Mouse (Mus musculus): ENCODE results near the gene Bcorl1. TPM values are rescaled to one million over a fixed set of nuclear protein-coding genes. Genes with fewer than 3 reads are reported as not detected.

The Bcorl1 gene
- polyA plus RNA-seq, 1 experiment: 3.7 TPM

GRCm38 (mm10) chrX:48418417-48418816 is 77.3 kb downstream of the Bcorl1 start:
- Histone ChIP-seq H3K4me3 (ENCODE audit: insufficient read depth, poor library complexity, severe bottlenecking) (no peak overlapping the region), H3K36me3 (ENCODE audit: control insufficient read depth, insufficient read depth) (peaks cover 37% of the 10 kb centered on the region), H3K79me3 (ENCODE audit: low read depth) (peaks cover 2% of the 10 kb centered on the region), H3K79me2 (ENCODE audit: control insufficient read depth, insufficient read depth) (peaks cover 11% of the 10 kb centered on the region), H3ac (ENCODE audit: control insufficient read depth, insufficient read length, low read depth) (no peak overlapping the region), H3K27me3 (ENCODE audit: control insufficient read depth, insufficient read depth, insufficient read length) (no peaks in the 10 kb centered on the region)
- TF ChIP-seq USF1 (IDR thresholded peaks at IDR 0.05; ENCODE audit: low read depth) (no peak), CTCF (IDR thresholded peaks at IDR 0.05; ENCODE audit: control insufficient read depth, insufficient read depth, insufficient read length) (no peak), MYOD1 (IDR thresholded peaks at IDR 0.05; ENCODE audit: control insufficient read depth, insufficient read length, low read depth) (no peak), MYOG (IDR thresholded peaks at IDR 0.05; ENCODE audit: control insufficient read depth, extremely low read depth, insufficient read length) (no peak), MAX (IDR thresholded peaks at IDR 0.05) (no peak), CEBPB (IDR thresholded peaks at IDR 0.05; ENCODE audit: low read depth) (no peak), FOSL1 (IDR thresholded peaks at IDR 0.05; ENCODE audit: insufficient read depth, low read length, poor library complexity, severe bottlenecking) (no peak)

- Histone ChIP-seq H3K79me2 (ENCODE audit: control insufficient read depth, insufficient read depth) (peaks cover 50% of the 10 kb centered on the region), H3ac (ENCODE audit: control insufficient read depth, insufficient read length, low read depth) (no peak overlapping the region), H3K27me3 (ENCODE audit: control insufficient read depth, insufficient read depth, insufficient read length) (no peaks in the 10 kb centered on the region), H3K4me3 (ENCODE audit: insufficient read depth, poor library complexity, severe bottlenecking) (no peak overlapping the region), H3K79me3 (ENCODE audit: low read depth) (peaks cover 10% of the 10 kb centered on the region), H3K36me3 (ENCODE audit: control insufficient read depth, insufficient read depth) (peaks cover 10% of the 10 kb centered on the region)
- TF ChIP-seq CTCF (IDR thresholded peaks at IDR 0.05; ENCODE audit: control insufficient read depth, insufficient read depth, insufficient read length): peak; percentile 17
- no peak for TF ChIP-seq MYOG (IDR thresholded peaks at IDR 0.05; ENCODE audit: control insufficient read depth, extremely low read depth, insufficient read length)
Measured at GRCm38 (mm10) chrX:48422986-48423385, 81.8 kb downstream of the Bcorl1 start.

GRCm38 (mm10) chrX:48423671-48424070 is 82.5 kb downstream of the Bcorl1 start:
- Histone ChIP-seq H3ac (ENCODE audit: control insufficient read depth, insufficient read length, low read depth) (no peak overlapping the region), H3K36me3 (ENCODE audit: control insufficient read depth, insufficient read depth) (peaks cover 3% of the 10 kb centered on the region), H3K79me2 (ENCODE audit: control insufficient read depth, insufficient read depth) (peaks cover 56% of the 10 kb centered on the region), H3K4me3 (ENCODE audit: insufficient read depth, poor library complexity, severe bottlenecking) (no peak overlapping the region), H3K27me3 (ENCODE audit: control insufficient read depth, insufficient read depth, insufficient read length) (no peaks in the 10 kb centered on the region), H3K79me3 (ENCODE audit: low read depth) (peaks cover 11% of the 10 kb centered on the region)
- TF ChIP-seq MYOD1 (IDR thresholded peaks at IDR 0.05; ENCODE audit: control insufficient read depth, insufficient read length, low read depth): no peak
- TF ChIP-seq USF1 (IDR thresholded peaks at IDR 0.05; ENCODE audit: low read depth): no peak
- TF ChIP-seq FOSL1 (IDR thresholded peaks at IDR 0.05; ENCODE audit: insufficient read depth, low read length, poor library complexity, severe bottlenecking): no peak
- TF ChIP-seq CEBPB (IDR thresholded peaks at IDR 0.05; ENCODE audit: low read depth): no peak
- TF ChIP-seq MAX (IDR thresholded peaks at IDR 0.05): no peak
- no peak for TF ChIP-seq MYOG (IDR thresholded peaks at IDR 0.05; ENCODE audit: control insufficient read depth, extremely low read depth, insufficient read length)
- TF ChIP-seq CTCF (IDR thresholded peaks at IDR 0.05; ENCODE audit: control insufficient read depth, insufficient read depth, insufficient read length): no peak

- H3K79me2 ChIP-seq (ENCODE audit: control insufficient read depth, insufficient read depth): peaks cover 62% of the 10 kb centered on the region
- no peak overlapping the region for H3ac ChIP-seq (ENCODE audit: control insufficient read depth, insufficient read length, low read depth)
- no peaks in the 10 kb centered on the region for H3K36me3 ChIP-seq (ENCODE audit: control insufficient read depth, insufficient read depth)
- TF ChIP-seq MYOG (IDR thresholded peaks at IDR 0.05; ENCODE audit: control insufficient read depth, extremely low read depth, insufficient read length) (no peak), USF1 (IDR thresholded peaks at IDR 0.05; ENCODE audit: low read depth) (no peak), CEBPB (IDR thresholded peaks at IDR 0.05; ENCODE audit: low read depth) (no peak), FOSL1 (IDR thresholded peaks at IDR 0.05; ENCODE audit: insufficient read depth, low read length, poor library complexity, severe bottlenecking) (no peak), MYOD1 (IDR thresholded peaks at IDR 0.05; ENCODE audit: control insufficient read depth, insufficient read length, low read depth) (no peak), CTCF (IDR thresholded peaks at IDR 0.05; ENCODE audit: control insufficient read depth, insufficient read depth, insufficient read length) (no peak), MAX (IDR thresholded peaks at IDR 0.05) (no peak)
- H3K4me3 ChIP-seq (ENCODE audit: insufficient read depth, poor library complexity, severe bottlenecking): no peak overlapping the region
- H3K27me3 ChIP-seq (ENCODE audit: control insufficient read depth, insufficient read depth, insufficient read length): no peaks in the 10 kb centered on the region
- H3K79me3 ChIP-seq (ENCODE audit: low read depth): peaks cover 11% of the 10 kb centered on the region
Measured at GRCm38 (mm10) chrX:48424583-48424982, 83.4 kb downstream of the Bcorl1 start.

GRCm38 (mm10) chrX:48425280-48425679 is 84.1 kb downstream of the Bcorl1 start:
- Histone ChIP-seq H3K79me2 (ENCODE audit: control insufficient read depth, insufficient read depth) (peaks cover 69% of the 10 kb centered on the region), H3K4me3 (ENCODE audit: insufficient read depth, poor library complexity, severe bottlenecking) (no peak overlapping the region), H3K79me3 (ENCODE audit: low read depth) (peaks cover 16% of the 10 kb centered on the region), H3K36me3 (ENCODE audit: control insufficient read depth, insufficient read depth) (no peaks in the 10 kb centered on the region), H3K27me3 (ENCODE audit: control insufficient read depth, insufficient read depth, insufficient read length) (no peaks in the 10 kb centered on the region), H3ac (ENCODE audit: control insufficient read depth, insufficient read length, low read depth) (no peak overlapping the region)
- no peak for TF ChIP-seq MAX (IDR thresholded peaks at IDR 0.05)

- no peak overlapping the region for H3K4me3 ChIP-seq (ENCODE audit: insufficient read depth, poor library complexity, severe bottlenecking)
- TF ChIP-seq CEBPB (IDR thresholded peaks at IDR 0.05; ENCODE audit: low read depth) (no peak), FOSL1 (IDR thresholded peaks at IDR 0.05; ENCODE audit: insufficient read depth, low read length, poor library complexity, severe bottlenecking) (no peak), USF1 (IDR thresholded peaks at IDR 0.05; ENCODE audit: low read depth) (no peak), MYOG (IDR thresholded peaks at IDR 0.05; ENCODE audit: control insufficient read depth, extremely low read depth, insufficient read length) (no peak), CTCF (IDR thresholded peaks at IDR 0.05; ENCODE audit: control insufficient read depth, insufficient read depth, insufficient read length) (no peak), MAX (IDR thresholded peaks at IDR 0.05) (no peak), MYOD1 (IDR thresholded peaks at IDR 0.05; ENCODE audit: control insufficient read depth, insufficient read length, low read depth) (no peak)
- H3K27me3 ChIP-seq (ENCODE audit: control insufficient read depth, insufficient read depth, insufficient read length): no peaks in the 10 kb centered on the region
- H3ac ChIP-seq (ENCODE audit: control insufficient read depth, insufficient read length, low read depth): no peak overlapping the region
- H3K79me2 ChIP-seq (ENCODE audit: control insufficient read depth, insufficient read depth): peaks cover 83% of the 10 kb centered on the region
- peaks cover 29% of the 10 kb centered on the region for H3K79me3 ChIP-seq (ENCODE audit: low read depth)
- H3K36me3 ChIP-seq (ENCODE audit: control insufficient read depth, insufficient read depth): no peaks in the 10 kb centered on the region
Measured at GRCm38 (mm10) chrX:48428241-48428640, 87.1 kb downstream of the Bcorl1 start.

Data from C2C12 (cell line).